Mouse (Mus musculus) lung, embryonic 16.5 days (tissue): ENCODE results near the gene Rpn2. TPM values are rescaled to one million over a fixed set of nuclear protein-coding genes. Genes with fewer than 3 reads are reported as not detected.

Source experiments
- ATAC-seq: fragments of 200-750 bp; cut with Nextera tagmentation; 2 replicates; pipeline ENCODE4 v1.8.0; 2017; ENCODE audit warnings: low read depth, mild to moderate bottlenecking, moderate library complexity
- H3K27ac ChIP-seq: fragments of 300-500 bp; sonication (generic); 2 replicates; pipeline ENCODE4 v1.5.1; 2014; ENCODE audit warnings: mild to moderate bottlenecking, control low read depth, low read length
- H3K27me3 ChIP-seq: fragments of 300-500 bp; sonication (generic); 2 replicates; pipeline ENCODE4 v1.6.1; 2014; ENCODE audit warnings: low read depth, low read length, mixed read lengths; ENCODE audit not compliant: control insufficient read depth, insufficient read depth
- H3K36me3 ChIP-seq: fragments of 300-500 bp; sonication (generic); 2 replicates; pipeline ENCODE4 v1.6.1; 2014; ENCODE audit warnings: low read length; ENCODE audit not compliant: control insufficient read depth, insufficient read depth
- H3K4me1 ChIP-seq: fragments of 300-500 bp; sonication (generic); replicated peaks from 2 replicates; pipeline ENCODE4 v1.6.1; 2014; ENCODE audit warnings: low read length, mixed read lengths; ENCODE audit not compliant: control insufficient read depth, insufficient read depth
- H3K4me2 ChIP-seq: fragments of 300-500 bp; sonication (generic); 2 replicates; pipeline ENCODE4 v1.6.1; 2014; ENCODE audit warnings: low read depth, low read length, control low read depth
- H3K4me3 ChIP-seq: fragments of 300-500 bp; sonication (generic); 2 replicates; pipeline ENCODE4 v1.5.1; 2014; ENCODE audit warnings: mild to moderate bottlenecking, low read length, control low read depth
- H3K9ac ChIP-seq: fragments of 300-500 bp; sonication (generic); 2 replicates; pipeline ENCODE4 v1.6.1; 2014; ENCODE audit warnings: low read length, control low read depth
- H3K9me3 ChIP-seq: fragments of 300-500 bp; sonication (generic); 2 replicates; pipeline ENCODE4 v1.6.1; 2016; ENCODE audit warnings: low read length; ENCODE audit not compliant: control insufficient read depth
- WGBS: fragments of 180-500 bp; shearing (Covaris S2); extraction: QIAGEN DNeasy Blood & Tissue Kit; methylation state at CpG from one replicate; pipeline ENCODE4 v1.1.7; 2014; 5-methylcytosine and 5-hydroxymethylcytosine counted together
- polyA plus RNA-seq: library from polyadenylated mRNA; unstranded; fragments of >200 nt; fragmentation: Nextera tagmentation; extraction: Ambion mirVana; gene quantifications from 2 replicates; pipeline ENCODE4 v1.2.1, GENCODE M21; 2015

Gene Rpn2
- 350 and 360 TPM in 2 replicates for polyA plus RNA-seq

DNA sequence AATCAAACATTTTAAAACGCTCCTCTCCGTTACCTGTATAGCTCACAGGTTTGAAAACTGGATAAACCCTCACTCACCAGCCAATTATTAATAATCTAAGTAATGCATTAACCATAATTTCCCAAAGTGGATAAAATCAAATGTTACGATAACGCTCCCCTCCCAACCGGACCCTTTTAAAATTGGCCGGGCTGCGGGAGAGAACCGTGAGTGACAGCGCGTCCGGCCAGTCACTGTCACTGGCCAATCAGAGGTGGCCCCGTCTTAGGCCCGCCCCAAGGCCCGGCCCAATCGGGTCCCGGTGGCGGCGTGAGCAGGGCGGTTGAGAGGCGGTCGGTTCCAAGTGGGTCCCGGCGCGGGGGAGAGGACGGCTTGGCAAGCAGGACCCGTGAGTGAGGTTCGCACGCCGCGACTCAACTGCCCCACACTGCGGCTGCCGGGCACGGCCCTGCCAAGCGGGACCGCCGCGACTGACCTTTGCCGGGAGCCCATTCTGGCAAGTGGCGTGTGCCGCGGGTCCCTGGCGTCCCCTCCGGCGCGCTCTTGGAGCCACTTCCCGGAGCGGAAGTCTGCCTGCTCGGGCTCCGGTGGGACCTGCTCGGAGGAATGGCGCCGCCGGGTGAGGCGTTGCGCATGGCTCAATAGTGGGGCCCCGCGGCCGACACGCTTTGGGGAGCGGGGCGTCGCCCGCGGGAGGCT, at the start of gene Rpn2:
Gene Rpn2, plus strand, starts transcription at position 301 of the 699 bp plus-strand sequence.
- Histone ChIP-seq H3K4me1 (peaks cover 16% of the 10 kb centered on the region), H3K4me2 (peak within 1 kb of the TSS; percentile 82), H3K9ac (peak within 1 kb of the TSS; percentile 97), H3K27me3 (no peaks in the 10 kb centered on the region), H3K4me3 (peak within 1 kb of the TSS; percentile 97), H3K9me3 (no peaks in the 10 kb centered on the region), H3K27ac (peak within 1 kb of the TSS; percentile 95), H3K36me3 (peaks cover 8% of the 10 kb centered on the region; the same call in 1 of the 2 replicates)
- under 1% methylated on average over 64 of the region's 64 CpGs for WGBS
- peak; percentile 100 for ATAC-seq

DNA sequence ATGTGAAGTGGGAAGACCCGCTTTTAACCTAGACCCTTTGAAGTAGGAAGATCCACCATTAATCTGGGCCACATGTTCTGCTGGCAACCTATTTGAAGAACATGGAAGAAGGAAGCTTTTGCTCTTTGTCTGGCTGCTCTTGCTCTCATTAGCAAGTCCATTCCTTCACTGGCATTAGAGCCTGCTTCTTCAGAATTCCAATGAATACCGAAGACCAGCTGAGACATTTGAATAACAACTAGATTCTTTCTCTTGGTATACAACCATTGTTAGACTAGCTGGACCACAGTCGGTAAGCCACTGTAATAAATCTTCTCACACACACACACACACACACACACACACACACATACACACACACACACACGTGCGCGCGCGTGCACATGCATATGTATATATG, 42.9 kb upstream of the Rpn2 start:
- WGBS = 90% methylated on average over 8 of the region's 8 CpGs
- Histone ChIP-seq H3K27me3 (no peaks in the 10 kb centered on the region), H3K4me3 (no peak overlapping the region), H3K9ac (no peak overlapping the region), H3K27ac (no peak overlapping the region), H3K4me1 (no peaks in the 10 kb centered on the region), H3K9me3 (no peaks in the 10 kb centered on the region), H3K36me3 (no peaks in the 10 kb centered on the region), H3K4me2 (no peak overlapping the region)
- ATAC-seq = no peak

DNA sequence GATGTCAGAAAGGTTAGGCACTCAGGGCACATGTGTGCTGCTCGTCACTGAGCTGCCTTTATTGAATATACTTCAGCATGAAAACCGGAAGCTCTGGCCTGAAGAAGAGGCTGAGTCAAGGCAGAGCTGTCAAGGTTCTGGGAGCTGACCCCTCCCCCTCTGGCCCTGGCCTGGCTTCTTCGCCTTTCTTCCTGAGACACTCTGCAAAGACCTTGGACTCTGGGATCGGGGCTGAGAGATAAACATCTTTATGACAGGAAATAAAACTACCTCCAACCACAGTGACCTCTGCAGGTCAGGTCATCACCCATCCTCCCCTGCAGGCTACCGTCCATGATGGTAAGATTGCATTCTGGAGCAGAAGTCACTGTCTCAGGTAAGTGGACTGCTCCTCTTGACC, 33.8 kb upstream of the Rpn2 start:
- no peak overlapping the region for H3K27ac ChIP-seq
- no peaks in the 10 kb centered on the region for H3K9me3 ChIP-seq
- no peak overlapping the region for H3K4me2 ChIP-seq
- no peak for ATAC-seq
- no peak overlapping the region for H3K4me3 ChIP-seq
- 25% methylated on average over 5 of the region's 5 CpGs for WGBS
- H3K27me3 ChIP-seq = no peaks in the 10 kb centered on the region
- H3K9ac ChIP-seq = no peak overlapping the region
- no peaks in the 10 kb centered on the region for H3K36me3 ChIP-seq
- H3K4me1 ChIP-seq = no peaks in the 10 kb centered on the region

DNA sequence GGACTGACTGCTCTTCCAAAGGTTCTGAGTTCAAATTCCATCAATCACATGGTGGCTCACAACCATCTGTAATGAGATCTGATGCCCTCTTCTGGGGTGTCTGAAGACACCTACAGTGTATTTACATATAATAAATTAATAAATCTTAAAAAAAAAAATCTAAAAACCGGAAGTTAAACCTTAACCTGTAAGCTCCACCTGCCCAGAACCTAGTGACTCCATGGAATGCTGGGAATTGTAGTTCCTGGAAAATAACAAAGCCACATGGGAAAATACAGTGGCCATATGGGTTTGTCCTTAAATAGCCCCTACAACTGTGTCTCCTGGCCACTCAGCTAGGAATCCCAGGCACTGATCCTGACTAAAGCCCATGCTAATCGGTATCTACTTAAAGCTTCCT, 33.2 kb upstream of the Rpn2 start:
- no peak overlapping the region for H3K4me2 ChIP-seq
- H3K27me3 ChIP-seq = no peaks in the 10 kb centered on the region
- no peak overlapping the region for H3K27ac ChIP-seq
- H3K9me3 ChIP-seq = no peaks in the 10 kb centered on the region
- H3K36me3 ChIP-seq = no peaks in the 10 kb centered on the region
- H3K4me3 ChIP-seq = no peak overlapping the region
- H3K9ac ChIP-seq = no peak overlapping the region
- 72% methylated on average over 2 of the region's 2 CpGs for WGBS
- H3K4me1 ChIP-seq = no peaks in the 10 kb centered on the region
- no peak for ATAC-seq

DNA sequence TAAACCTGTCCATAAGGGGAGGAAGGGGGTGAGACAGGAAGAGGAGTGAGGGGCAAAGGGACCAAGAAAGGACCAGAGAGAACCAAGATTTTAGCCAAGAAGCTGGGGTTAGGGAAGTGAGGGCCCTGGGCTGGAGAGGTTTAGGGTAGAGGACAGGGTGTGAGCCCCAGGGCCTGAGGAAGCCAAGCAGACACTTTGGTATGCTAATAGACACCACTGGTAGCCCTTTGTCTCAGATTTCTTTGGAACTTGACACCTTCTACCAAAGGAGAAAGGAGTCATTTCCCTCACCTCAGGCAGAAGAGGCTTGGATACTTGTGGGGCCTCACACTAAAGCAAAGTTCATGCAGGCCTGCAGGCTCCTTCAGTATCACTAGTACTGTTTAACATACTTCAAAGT, 30.7 kb upstream of the Rpn2 start:
- Histone ChIP-seq H3K36me3 (no peaks in the 10 kb centered on the region), H3K4me2 (no peak overlapping the region), H3K27ac (no peak overlapping the region), H3K4me1 (no peaks in the 10 kb centered on the region), H3K27me3 (no peaks in the 10 kb centered on the region), H3K4me3 (no peak overlapping the region), H3K9ac (no peak overlapping the region), H3K9me3 (no peaks in the 10 kb centered on the region)
- ATAC-seq = no peak

DNA sequence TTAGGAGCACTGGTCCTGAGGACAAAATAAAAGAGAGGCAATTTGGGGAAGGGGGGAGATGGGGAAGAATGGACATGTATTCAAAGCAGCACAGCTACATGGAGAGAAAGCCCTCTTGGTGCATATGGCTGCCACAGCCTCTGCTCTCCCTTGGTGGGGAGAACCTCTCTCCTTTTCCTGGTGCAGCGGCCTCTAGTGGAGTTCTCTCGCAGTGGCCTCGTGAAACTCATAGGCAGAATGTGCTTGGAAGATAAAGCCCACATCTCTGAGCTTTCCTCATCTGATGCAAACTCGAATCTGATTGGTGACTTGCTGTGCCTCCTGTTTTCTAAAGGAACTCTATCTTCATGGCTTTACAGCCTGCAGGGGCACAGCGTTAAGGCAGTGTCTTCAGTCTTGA, 19.1 kb upstream of the Rpn2 start:
- H3K4me3 ChIP-seq = no peak overlapping the region
- H3K9me3 ChIP-seq = no peaks in the 10 kb centered on the region
- H3K4me2 ChIP-seq = no peak overlapping the region
- no peaks in the 10 kb centered on the region for H3K27me3 ChIP-seq
- no peak overlapping the region for H3K9ac ChIP-seq
- WGBS = 4% methylated on average over 5 of the region's 5 CpGs
- no peaks in the 10 kb centered on the region for H3K4me1 ChIP-seq
- no peak for ATAC-seq
- H3K36me3 ChIP-seq = no peaks in the 10 kb centered on the region
- no peak overlapping the region for H3K27ac ChIP-seq

DNA sequence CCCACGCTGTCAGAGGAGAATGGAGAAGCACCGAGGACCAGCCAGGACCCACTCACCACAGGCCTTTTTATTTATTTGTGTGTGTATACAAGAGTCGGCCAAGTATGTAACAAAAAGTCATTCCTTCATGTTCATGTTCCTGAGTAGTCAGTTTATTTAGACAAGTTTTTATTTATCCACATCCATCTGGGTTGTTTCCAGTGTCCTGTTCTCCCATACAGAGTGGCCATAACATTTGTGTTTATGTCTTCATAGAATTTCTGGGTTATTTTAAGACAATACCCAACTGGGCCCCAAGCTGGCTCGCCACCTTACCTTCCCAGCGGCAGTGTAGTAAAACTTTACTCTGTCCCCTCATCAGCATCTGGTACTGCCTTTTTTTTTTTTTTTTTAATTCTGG, 16.9 kb upstream of the Rpn2 start:
- 55% methylated on average over 5 of the region's 5 CpGs for WGBS
- Histone ChIP-seq H3K27me3 (no peaks in the 10 kb centered on the region), H3K4me3 (no peak overlapping the region), H3K36me3 (no peaks in the 10 kb centered on the region), H3K4me1 (no peaks in the 10 kb centered on the region), H3K4me2 (no peak overlapping the region), H3K27ac (peak overlapping the region; percentile 38; the same call in 1 of the 2 replicates), H3K9ac (no peak overlapping the region), H3K9me3 (no peaks in the 10 kb centered on the region)
- ATAC-seq = peak; percentile 60

DNA sequence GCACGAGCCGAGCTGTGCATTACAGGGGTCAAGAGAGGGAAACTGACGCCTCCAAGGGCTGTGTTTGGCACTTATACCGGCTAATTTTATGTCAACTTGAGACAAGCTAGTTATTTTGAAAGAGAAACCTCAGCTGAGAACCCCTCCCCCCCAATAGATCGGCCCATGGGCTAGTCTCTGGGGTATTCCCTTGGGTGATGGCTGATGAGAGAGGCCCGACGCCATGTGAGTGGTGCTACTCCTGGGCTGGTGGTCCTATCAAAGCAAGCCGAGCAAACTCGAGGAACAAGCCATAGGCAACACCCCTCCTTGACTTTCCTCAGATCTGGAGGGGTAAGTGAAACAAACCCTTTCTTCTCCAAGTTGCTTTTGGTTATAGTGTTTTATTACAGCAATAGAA, 16.3 kb upstream of the Rpn2 start:
- no peaks in the 10 kb centered on the region for H3K9me3 ChIP-seq
- H3K4me1 ChIP-seq = no peaks in the 10 kb centered on the region
- H3K4me2 ChIP-seq = no peak overlapping the region
- no peaks in the 10 kb centered on the region for H3K36me3 ChIP-seq
- 31% methylated on average over 9 of the region's 9 CpGs for WGBS
- peak overlapping the region; percentile 38; the same call in 1 of the 2 replicates for H3K27ac ChIP-seq
- no peak for ATAC-seq
- no peak overlapping the region for H3K4me3 ChIP-seq
- H3K27me3 ChIP-seq = no peaks in the 10 kb centered on the region
- no peak overlapping the region for H3K9ac ChIP-seq

DNA sequence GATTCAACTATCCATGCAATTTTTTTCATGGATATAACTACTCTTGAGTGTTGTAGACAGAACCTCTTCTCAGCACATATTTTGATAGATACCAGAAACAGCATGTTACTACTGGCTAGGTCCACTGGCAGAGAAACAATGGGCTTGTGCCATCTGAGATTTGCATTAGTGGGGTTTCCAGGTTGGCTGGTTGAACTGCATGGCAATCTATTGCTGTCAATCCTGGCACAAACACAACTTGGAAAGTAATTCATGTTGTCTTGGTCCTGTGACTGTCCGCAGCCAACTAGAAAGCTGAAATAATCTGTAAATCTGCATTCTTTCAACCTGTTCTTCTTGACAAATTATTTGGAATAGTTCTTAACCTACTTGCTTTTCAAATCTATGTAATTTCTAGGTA, 15.7 kb upstream of the Rpn2 start:
- H3K27ac ChIP-seq = no peak overlapping the region

DNA sequence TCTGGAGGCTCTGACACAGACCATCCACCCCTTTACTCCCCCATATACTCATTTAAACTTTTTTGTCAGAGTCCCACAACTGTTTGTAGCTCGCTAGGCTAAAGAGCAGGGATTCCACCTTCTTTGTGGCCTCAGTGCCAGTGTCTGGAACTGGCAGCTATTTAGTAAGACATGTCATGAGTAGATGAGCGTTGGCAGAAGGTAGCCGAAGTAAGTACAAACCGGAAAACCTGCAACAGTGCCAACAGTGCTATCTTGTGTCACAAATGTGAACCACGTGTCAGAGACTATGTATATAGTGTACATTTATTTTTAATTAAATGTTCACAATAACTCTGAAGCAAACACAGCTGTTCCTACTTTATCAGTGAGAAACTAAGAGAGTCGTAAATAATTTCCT, 15.0 kb upstream of the Rpn2 start:
- Histone ChIP-seq H3K27me3 (no peaks in the 10 kb centered on the region), H3K4me2 (no peak overlapping the region), H3K9ac (no peak overlapping the region), H3K9me3 (no peaks in the 10 kb centered on the region), H3K4me1 (no peaks in the 10 kb centered on the region), H3K27ac (no peak overlapping the region), H3K4me3 (no peak overlapping the region), H3K36me3 (no peaks in the 10 kb centered on the region)
- no peak for ATAC-seq
- 50% methylated on average over 6 of the region's 6 CpGs for WGBS

More for the DNA sequence above, 15.7 kb upstream of the Rpn2 start:
- Histone ChIP-seq H3K9ac (no peak overlapping the region), H3K4me3 (no peak overlapping the region), H3K4me2 (no peak overlapping the region), H3K4me1 (no peaks in the 10 kb centered on the region), H3K27me3 (no peaks in the 10 kb centered on the region), H3K36me3 (no peaks in the 10 kb centered on the region), H3K9me3 (no peaks in the 10 kb centered on the region)
- 81% methylated on average over 1 of the region's 1 CpGs for WGBS
- ATAC-seq = no peak
